Mouse (Mus musculus) heart, postnatal 10 days (tissue): ENCODE measurements around the gene Wrap53. TPM values are rescaled to one million over a fixed set of nuclear protein-coding genes. Genes with fewer than 3 reads are reported as not detected.
"Not testable (repeated sequence)": the region's sequence is repeated elsewhere in the genome, so short reads cannot be mapped to it uniquely, and the experiment has no call there.

Source experiments
- DNase-seq, 2 experiments: peaks; one replicate each; pipeline ENCODE4 v3.0.0; 2021
- intact Hi-C: fragments of 180-260 bp; cut with DNase I; formaldehyde crosslinking; loops from one replicate; pipeline ENCODE4 v1.15.1; 2025
- total RNA-seq, 2 experiments: library from RNA; stranded (reverse); gene quantifications; 2 replicates each; pipeline ENCODE4 v1.2.3; 2021

Gene Wrap53
- 1 to 10 TPM; 5.9 to 6.8 TPM for total RNA-seq

DNA sequence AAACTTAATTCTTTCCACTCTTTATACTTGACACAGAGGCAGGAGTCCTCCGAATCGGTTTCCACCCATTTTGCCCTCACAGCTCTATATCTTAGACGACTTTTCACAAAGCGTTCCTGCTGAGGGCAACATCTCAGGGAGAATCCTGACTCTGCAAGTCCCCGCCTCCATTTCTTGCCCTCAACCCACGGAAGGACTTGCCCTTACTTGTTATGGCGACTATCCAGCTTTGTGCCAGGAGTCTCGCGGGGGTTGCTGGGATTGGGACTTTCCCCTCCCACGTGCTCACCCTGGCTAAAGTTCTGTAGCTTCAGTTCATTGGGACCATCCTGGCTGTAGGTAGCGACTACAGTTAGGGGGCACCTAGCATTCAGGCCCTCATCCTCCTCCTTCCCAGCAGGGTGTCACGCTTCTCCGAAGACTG, at the start of gene Wrap53, which contains the start of gene Trp53:
Gene Wrap53 (minus strand): TSS at position 165 of the 424 bp plus-strand sequence.
Gene Trp53 (plus strand): TSS at position 269 of the 424 bp plus-strand sequence.
- intact Hi-C loops, result loop anchor here (2.0 kb wide), 1 partner anchor 27 kb away; no protein-coding TSS in a partner anchor
- DNase-seq, result peak; percentile 95 to 96

DNA sequence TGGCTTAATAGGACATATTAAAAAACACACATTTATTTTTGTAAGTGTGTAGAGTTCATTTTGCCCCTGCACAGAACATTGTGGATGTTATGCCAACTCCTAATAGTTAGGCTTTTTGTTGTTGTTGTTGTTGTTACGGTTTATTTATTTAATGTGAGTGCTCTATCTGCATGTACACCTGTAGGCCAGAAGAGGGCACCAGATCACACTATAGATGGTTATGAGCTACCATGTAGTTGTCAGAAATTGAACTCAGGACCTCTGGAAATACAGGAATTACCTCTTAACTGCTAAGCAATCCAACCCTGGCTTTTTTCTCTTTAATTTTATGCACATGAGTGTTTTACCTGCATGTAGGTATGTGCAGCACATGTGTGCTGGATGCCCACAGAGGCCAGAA, 49.7 kb upstream of the Wrap53 start:
- DNase-seq, result no peak
- intact Hi-C loops, result no loop called here

DNA sequence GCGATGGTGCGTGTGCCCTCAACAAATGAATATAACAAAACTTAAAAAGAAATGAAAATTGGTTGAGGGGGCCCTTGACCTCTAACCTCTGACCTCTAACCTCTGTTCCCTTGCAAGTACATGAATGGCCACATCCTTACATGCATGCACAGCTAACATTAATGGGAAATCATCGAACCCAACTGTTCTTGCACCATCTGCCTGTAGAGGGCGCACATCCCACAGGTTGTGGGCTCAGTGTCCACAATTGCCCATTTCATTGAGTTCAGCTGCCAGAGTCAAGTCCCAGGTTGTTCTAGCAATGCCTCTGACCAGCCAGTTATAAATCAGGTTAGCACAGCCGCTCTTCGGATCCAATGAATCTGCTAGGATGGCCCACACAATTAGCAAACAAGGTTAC, 48.2 kb upstream of the Wrap53 start:
- DNase-seq, result peak; percentile 68 to 86

DNA sequence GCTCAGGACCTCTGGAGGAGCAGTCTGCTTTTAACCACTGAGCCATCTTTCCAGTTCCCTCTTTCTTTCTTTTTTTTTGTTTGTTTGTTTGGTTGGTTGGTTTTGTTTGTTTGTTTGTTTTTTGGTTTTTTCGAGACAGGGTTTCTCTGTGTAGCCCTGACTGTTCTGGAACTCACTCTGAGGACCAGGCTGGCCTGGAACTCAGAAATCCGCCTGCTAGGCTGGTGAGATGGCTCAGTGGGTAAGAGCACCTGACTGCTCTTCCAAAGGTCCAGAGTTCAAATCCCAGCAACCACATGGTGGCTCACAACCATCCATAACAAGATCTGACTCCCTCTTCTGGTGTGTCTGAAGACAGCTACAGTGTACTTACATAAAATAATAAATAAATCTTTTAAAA, 44.3 kb upstream of the Wrap53 start:
- DNase-seq, intact Hi-C loops: not testable (repeated sequence)

More for the DNA sequence above, 48.2 kb upstream of the Wrap53 start:
- intact Hi-C loops, result no loop called here

DNA sequence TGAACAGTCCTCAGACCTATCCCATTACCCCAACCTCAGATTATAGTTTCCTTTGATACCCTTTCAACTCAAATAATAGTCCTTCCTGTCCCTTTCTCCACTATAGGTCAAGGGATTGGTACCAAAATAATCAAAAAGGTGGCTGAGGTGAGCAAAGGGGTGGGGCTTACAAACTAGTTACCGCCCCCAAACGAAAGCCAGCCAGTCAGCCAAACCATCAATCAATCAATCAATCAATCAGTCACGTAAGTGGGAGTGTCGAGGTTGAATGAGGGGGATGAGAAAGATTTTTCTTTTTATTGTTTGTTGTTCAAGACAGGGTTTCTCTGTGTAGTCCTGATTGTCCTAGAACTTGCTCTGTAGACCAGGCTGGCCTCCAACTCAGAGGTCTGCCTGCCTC, 43.0 kb upstream of the Wrap53 start:
- no peak for DNase-seq
- intact Hi-C loops, result no loop called here

DNA sequence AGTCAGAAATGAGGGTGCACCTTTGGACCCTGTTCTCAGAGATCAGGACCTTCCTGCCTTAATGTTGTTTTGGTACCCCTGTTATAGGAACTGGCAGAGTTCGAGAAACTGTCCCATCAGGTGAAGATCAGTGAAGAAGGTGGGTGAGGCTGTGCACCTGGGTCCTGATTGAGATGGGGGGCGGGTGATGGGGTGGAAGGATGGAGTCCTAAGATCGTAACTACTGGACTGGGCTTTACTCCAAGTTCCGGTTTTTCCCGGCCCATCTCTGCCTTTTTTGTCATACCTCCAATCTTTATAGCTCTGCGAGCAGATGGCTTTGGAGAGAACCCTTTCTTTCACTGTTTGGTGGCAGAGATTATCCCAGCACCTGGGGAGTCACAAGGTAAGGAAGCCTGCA, 42.4 kb upstream of the Wrap53 start:
- DNase-seq, result peak in 1 of 2 experiments; percentile 32
- intact Hi-C loops, result no loop called here

DNA sequence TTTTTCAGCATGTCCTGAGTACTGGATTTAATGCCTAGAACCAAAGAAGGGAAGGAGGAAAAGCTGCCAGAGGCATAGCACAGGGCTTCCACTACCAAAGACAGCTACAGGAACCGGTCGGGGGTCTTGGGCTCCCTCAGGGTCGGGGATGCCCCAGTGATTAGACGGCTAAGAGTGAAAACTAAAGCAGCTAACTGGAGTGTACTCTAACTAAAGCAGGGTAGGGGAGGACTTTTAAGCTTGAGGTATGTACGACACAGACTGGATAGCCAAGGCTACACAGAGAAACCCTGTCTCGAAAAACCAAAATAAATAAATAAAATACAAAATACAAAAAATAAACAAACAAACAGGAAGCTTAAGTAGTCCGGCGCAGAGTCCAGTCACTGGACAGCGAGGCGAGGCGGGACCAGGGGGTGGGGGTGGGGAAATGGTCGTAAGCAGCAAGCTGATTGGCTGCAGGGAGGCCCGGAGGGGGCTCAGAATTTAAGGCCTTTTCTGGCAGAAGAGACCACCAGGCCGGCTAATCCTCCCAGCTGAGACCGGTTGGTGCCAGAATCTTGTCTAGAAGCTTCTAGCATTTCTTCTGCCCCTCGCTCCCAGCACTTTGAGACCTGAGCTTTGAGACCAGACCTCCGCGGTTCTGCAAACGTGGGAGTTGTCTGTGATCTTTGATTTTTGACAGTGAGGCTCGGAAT, 41.7 kb upstream of the Wrap53 start, which contains the start of gene Sat2:
Gene Sat2 (plus strand): TSS at position 454 of the 698 bp plus-strand sequence.
- intact Hi-C loops, result no loop called here

DNA sequence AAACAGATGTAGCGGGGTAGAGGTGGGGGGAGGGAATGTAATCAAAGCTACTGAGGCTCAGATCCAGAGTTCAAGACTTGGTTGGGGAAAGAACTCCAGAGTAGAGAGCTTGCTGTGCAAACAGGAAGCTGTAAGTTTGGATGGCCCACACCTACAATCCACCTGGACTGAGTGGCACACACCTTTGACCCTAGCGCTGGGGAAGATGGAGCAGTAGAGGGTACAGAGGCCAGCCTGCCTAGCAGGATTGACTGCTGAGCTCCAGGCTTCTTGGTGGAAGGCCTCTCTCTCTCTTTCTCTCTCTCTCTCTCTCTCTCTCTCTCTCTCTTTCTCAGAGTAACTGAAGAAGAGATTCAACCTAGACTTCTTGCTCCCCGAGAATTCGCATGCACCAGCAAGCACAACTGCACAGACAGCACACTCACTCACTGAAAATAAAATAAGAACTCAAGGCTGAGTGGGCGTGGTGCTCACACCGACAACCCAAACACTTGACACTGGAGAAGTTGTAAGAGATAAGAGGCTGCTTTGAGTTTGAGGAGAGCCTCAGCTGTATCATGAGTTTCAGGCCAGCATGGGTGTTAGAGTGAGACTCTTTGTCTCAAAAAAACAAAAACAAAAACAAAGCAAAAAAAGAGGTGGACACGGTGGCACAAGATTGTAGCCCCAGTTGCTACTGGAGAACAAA, 40.5 kb upstream of the Wrap53 start:
- no peak for DNase-seq
- intact Hi-C loops, result no loop called here

More for the DNA sequence above, 41.7 kb upstream of the Wrap53 start, which contains the start of gene Sat2:
- peak; percentile 64 to 75 for DNase-seq

DNA sequence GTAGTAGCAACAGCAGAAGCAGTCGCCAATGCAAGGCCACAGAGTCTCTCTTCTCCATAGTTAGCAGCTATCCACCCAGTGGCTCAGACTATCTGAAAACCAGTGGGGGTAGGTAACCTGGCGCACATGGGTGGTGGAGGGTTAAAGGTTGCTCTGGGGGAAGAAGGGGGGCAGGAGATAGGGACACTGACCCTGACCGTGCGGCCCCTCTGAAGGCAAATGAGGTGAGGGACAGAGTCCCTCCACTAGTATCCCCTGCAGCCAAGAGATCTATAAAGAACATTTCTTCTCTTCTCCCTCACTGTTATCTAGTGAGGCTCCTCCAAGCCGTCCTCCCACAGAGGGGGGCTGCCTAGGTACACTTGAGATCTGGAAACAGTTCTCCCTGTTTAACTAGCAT, 37.8 kb upstream of the Wrap53 start, which contains the start of gene Shbg:
Gene Shbg (minus strand): TSS at position 101 of the 400 bp plus-strand sequence.
- intact Hi-C loops, result no loop called here
- DNase-seq, result no peak

DNA sequence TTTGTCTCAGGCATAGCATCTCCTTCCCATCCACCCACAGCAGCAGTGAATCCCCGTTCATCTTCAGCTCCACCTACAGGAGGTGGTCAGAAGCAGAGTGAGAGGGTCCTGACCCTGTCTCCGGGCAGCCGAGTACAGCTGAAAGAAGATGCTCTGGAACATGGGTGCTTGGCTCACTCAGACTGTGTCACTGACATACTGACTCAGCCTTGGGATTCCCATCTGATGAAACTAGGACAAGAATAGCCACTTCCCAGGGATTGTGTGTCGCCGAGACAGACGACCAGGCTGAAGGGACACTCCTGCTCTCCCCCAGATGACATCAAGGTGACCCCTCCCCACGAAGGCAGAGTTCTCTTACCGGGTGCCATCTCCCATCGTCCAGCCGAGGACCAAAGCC, 36.7 kb upstream of the Wrap53 start:
- intact Hi-C loops, result no loop called here

DNA sequence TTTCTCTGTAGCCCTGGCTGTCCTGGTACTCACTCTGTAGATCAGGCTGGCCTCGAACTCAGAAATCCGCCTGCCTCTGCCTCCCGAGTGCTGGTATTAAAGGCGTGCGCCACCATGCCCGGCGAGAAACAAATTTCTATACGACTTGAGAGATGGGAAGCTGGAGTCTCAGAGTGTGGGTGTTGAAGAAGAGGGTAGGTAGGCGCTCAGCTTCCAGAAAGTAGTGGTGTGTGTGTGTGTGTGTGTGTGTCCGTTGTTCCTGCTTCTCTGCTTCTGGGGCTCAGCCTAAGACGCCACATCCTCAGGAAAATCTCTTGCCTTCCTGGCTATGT, 34.2 kb upstream of the Wrap53 start:
- DNase-seq, result not testable (repeated sequence)
- intact Hi-C loops, result loop anchor here (1.0 to 2.0 kb wide), 2 partner anchors 35 to 67 kb away; no protein-coding TSS in a partner anchor

More for the DNA sequence above, 36.7 kb upstream of the Wrap53 start:
- DNase-seq, result no peak

DNA sequence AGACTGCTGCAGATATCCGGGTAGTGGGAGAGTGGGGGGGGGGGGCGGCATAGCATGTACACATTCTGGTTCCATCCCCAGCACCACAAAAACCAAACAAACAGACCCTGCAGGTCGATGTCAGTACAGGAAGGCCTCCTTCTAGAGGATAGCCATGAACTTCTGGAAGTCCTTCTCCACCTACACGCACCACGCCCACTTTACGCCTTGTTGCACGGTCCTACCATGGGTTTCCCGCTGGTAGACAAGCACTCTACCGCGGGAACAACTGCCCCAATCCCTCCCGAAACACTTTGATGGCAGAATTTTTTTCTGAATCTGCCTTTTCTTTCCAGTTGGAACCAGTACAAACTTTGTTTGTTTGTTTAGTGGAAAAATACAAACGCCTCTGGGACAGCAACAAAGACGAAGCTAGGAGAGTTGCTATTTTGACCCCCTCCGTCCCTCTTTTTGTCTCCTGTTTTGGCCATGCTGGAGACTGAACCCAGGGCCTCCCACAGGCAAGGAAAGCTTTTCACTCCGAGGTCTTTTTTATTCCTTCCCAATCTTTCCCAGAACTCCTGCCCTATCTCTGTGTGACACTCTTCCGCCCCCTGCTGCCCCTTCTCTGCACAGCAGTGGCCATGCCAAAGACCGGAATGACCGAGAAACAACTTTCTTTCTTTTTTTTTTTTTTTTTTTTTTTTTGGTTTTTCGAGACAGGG, 33.6 kb upstream of the Wrap53 start:
- DNase-seq, result peak; percentile 91 to 95
- intact Hi-C loops, result loop anchor here (1.0 to 2.0 kb wide), 2 partner anchors 34 to 67 kb away; no protein-coding TSS in a partner anchor

DNA sequence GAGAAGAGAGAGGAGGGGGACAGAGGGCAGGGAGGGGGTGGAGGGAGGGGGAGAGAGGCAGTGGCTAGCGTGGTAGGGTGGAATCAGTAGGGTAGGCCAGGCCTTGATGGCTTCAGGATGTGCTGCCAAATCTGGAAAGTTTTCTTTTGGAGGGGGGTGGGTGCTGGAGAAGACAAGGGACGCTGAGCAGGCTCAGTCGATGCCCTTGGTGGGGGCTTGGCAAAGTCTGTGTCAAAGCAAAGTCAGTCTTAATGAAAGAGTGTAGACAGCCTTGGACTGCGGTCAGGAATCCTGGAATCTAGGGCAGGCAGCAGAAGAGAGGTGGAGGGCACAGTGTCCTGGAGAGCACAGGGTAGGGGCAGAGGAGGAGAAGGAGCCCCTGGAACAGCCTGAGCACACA, 30.8 kb upstream of the Wrap53 start:
- no peak for DNase-seq
- intact Hi-C loops, result no loop called here

DNA sequence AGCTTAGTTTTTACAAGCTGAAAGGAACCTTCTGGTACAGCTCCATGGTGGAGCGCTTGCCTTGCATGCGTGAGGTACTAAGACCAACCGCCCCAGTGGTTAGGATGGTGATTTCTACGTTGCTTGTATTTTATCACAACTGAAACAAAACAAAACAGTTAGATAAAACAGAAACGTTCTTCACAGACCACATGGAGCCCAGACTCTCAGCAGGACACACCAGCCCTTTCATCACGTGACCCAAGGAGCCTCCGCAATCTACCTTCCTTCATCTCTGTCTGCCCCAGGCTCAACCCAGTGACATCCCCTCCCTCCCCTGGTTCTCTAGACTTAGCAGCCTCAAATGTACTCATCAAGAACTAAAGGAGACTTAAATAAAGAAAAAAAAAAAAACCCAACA, 29.4 kb upstream of the Wrap53 start:
- intact Hi-C loops, result no loop called here
- DNase-seq, result no peak

DNA sequence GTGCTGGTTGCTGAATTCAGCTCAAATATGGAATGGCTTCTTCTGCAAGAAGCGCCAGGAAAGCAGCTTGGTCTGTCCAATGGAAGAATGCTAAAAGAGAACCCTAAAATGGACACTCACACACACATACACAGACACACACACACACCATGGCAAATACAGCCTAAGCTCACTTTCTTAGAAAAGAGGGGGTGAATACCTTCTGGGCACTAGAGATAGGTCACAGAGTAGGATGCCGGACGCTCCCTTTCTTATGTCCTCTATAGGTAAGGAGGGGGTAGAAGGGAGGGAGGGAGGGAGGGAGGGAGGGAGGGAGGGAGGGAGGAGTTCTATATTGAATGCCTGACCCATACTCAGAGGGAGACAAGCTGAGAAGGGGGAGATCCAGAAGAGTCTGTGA, 28.5 kb upstream of the Wrap53 start:
- no peak for DNase-seq
- intact Hi-C loops, result no loop called here

DNA sequence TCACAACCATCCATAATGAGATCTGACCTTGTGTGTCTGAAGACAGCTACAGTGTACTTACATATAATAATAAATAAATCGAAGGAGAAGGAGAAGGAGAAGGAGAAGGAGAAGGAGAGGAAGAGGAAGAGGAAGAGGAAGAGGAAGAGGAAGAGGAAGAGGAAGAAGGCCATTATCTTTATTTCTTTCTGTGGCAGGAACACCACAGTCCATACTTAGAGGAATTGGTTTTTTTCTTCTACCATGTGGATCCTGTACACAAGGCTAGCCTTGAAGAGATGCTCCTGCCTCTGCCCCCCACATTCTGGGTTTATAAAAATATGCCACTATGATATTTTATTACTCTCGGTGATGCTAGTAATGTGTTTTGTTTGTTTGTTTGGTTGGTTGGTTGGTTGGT, 26.8 kb upstream of the Wrap53 start:
- intact Hi-C loops, result loop anchor here (2.0 kb wide), 1 partner anchor 26 kb away; the partner anchor contains the start of genes Trp53 and Wrap53
- DNase-seq, result no peak

DNA sequence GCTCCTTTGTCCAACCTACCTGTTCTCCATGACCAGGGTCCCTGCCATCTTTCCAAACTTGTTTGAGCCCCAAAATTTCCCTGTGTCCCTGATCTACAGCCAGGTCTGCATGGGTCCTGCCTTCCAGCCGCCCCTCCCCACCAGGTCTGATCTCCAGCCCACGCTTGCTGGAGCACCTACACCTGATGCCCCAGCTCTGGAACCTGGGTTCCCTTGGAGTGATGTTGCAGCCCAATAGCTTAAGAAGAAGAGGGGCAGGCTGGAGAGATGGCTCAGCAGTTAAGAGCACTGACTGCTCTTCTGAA, 26.4 kb upstream of the Wrap53 start:
- intact Hi-C loops, result loop anchor here (2.0 kb wide), 1 partner anchor 26 kb away; the partner anchor contains the start of genes Trp53 and Wrap53
- no peak for DNase-seq

DNA sequence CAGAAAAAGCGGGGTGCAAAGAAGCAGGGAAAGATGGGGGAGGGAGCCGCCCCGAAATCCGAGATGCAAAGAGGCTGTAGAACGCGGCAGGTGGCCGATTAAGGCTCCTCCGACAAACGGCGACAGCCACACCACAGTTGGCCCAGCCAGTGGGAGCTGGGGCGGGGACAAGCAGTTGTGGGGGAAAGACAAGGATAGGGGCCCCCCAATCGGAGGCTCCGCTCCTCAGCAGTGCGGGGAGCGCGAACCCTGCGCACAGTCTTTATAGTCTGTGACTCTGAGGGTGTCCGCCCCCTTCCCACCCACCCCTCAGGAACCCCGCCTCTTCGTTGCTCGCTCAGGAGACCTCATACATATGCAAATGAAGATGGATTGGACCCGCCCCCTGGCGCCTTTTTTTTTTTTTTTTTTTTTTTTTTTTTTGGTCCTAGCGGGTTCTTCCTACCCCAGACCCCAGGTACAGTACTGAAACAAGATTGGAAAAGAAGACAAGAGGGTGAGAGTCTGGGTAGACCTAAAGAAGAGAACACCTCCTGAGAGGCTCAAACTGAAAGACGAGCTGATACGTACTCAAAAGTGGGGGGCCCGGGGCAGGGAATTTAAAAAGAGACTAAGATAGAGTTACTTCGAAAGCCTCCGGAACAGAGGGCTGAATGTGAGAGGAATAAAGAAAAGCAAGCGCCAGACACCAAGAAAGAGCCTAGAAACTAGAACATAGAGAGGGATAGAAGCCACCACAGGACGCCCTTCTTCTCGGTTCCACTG, 25.9 kb upstream of the Wrap53 start, which contains the start of gene Atp1b2:
Gene Atp1b2 (minus strand): TSS at position 217 of the 765 bp plus-strand sequence.
- DNase-seq, result peak; percentile 73 to 77
- intact Hi-C loops, result loop anchor here (2.0 kb wide), 1 partner anchor 25 kb away; the partner anchor contains the start of genes Trp53 and Wrap53

DNA sequence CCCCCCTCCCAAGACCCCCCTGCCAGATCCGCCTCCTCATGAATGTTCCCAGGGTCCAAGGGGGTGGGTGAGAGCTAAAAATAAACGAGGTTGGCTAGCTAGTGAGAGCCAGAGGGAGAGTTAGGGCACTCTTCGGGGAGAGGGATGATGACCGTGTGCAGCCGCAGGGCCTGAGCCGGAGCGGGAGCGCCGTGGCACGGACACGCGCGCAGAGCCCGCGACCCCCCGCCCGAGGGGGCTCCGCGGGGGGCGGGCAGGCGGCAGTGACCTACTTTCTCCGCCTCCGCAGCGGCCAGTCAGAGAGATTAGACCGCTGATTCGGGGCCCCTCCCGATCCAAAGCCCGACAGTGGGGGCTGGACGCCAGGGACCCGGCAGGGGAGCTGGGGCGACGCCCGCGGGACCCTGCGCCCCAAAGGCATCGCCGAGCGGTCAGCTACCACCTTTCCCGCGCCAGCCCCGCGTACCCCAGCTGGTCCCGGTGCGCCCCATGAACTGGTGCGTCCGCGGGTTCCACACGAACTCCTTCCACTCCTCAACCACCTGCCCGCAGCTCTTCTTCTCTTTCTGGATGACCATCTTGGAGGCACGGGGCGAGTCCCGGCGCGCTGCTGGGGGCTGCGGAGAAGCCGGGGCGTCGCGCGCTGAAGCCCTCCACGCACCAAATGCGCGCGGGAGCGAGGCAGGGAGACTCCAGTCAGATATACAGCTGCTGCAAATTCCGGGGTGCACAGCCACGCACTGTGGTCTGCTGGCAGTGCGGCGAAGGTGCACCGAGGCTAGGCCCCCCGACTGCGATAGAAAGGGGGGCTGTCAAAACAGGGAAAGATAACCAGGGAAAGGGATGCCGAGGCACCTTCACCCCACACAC, 25.0 kb upstream of the Wrap53 start:
- DNase-seq, result peak; percentile 41 to 47
- intact Hi-C loops, result no loop called here
